Mouse (Mus musculus) cerebellum, adult 8-10 months (tissue): ENCODE data around the gene Phrf1.

Experiments
- DNase-seq: peaks from one replicate; pipeline ENCODE4 v3.0.0; 2022

Phrf1 gene

GRCm38 (mm10) chr7:141261480-141261879 lies 32.9 kb downstream of the Phrf1 start:
- DNase-seq = no peak

GRCm38 (mm10) chr7:141263640-141264039 lies 35.1 kb downstream of the Phrf1 start:
- DNase-seq = no peak

GRCm38 (mm10) chr7:141264041-141264700 lies 35.6 kb downstream of the Phrf1 start:
- no peak for DNase-seq

GRCm38 (mm10) chr7:141264761-141265410 lies 36.3 kb downstream of the Phrf1 start:
- no peak for DNase-seq

- DNase-seq = no peak
These were observed 36.8 kb downstream of the Phrf1 start for GRCm38 (mm10) chr7:141265411-141265738.

GRCm38 (mm10) chr7:141265739-141266561 lies 37.4 kb downstream of the Phrf1 start, which contains the start of gene Irf7:
Gene Irf7 (minus strand): TSS chr7:141266481.
- DNase-seq = peak; percentile 30

- no peak for DNase-seq
These were observed 40.1 kb downstream of the Phrf1 start for GRCm38 (mm10) chr7:141268466-141269272.

GRCm38 (mm10) chr7:141269273-141269545 lies 40.6 kb downstream of the Phrf1 start:
- no peak for DNase-seq

GRCm38 (mm10) chr7:141270631-141271030 lies 42.0 kb downstream of the Phrf1 start:
- no peak for DNase-seq

- no peak for DNase-seq
These were observed 46.8 kb downstream of the Phrf1 start for GRCm38 (mm10) chr7:141275356-141275755.

- no peak for DNase-seq
These were observed 48.0 kb downstream of the Phrf1 start, which contains the start of gene Cdhr5 for GRCm38 (mm10) chr7:141276546-141276945. Gene Cdhr5 (minus strand): TSS chr7:141276786.

GRCm38 (mm10) chr7:141277701-141278678 lies 49.4 kb downstream of the Phrf1 start:
- no peak for DNase-seq

GRCm38 (mm10) chr7:141278766-141279590 lies 50.4 kb downstream of the Phrf1 start, which contains the start of gene Sct:
Gene Sct (minus strand): TSS chr7:141279133.
- DNase-seq = peak; percentile 56

GRCm38 (mm10) chr7:141281442-141281841 lies 52.9 kb downstream of the Phrf1 start:
- no peak for DNase-seq

- DNase-seq = no peak
These were observed 54.2 kb downstream of the Phrf1 start for GRCm38 (mm10) chr7:141282756-141283155.

GRCm38 (mm10) chr7:141288042-141288441 lies 59.5 kb downstream of the Phrf1 start:
- DNase-seq = no peak

GRCm38 (mm10) chr7:141291921-141292582 lies 63.5 kb downstream of the Phrf1 start, which contains the start of gene Drd4:
Gene Drd4 (plus strand): TSS chr7:141292006.
- DNase-seq = no peak

- DNase-seq = no peak
These were observed 64.2 kb downstream of the Phrf1 start for GRCm38 (mm10) chr7:141292583-141293388.

GRCm38 (mm10) chr7:141293852-141294471 lies 65.4 kb downstream of the Phrf1 start:
- peak; percentile 28 for DNase-seq
